Mouse (Mus musculus): ENCODE data around the gene Gm14322. TPM values are rescaled to one million over a fixed set of nuclear protein-coding genes. Genes with fewer than 3 reads are reported as not detected.
"Not testable (repeated sequence)": the region's sequence is repeated elsewhere in the genome, so short reads cannot be mapped to it uniquely, and the experiment has no call there.

Gene Gm14322
- 1.5 and 1.6 TPM in 2 replicates for polyA plus RNA-seq (2015; fragmentation: Nextera tagmentation; extraction: Ambion mirVana)

DNA sequence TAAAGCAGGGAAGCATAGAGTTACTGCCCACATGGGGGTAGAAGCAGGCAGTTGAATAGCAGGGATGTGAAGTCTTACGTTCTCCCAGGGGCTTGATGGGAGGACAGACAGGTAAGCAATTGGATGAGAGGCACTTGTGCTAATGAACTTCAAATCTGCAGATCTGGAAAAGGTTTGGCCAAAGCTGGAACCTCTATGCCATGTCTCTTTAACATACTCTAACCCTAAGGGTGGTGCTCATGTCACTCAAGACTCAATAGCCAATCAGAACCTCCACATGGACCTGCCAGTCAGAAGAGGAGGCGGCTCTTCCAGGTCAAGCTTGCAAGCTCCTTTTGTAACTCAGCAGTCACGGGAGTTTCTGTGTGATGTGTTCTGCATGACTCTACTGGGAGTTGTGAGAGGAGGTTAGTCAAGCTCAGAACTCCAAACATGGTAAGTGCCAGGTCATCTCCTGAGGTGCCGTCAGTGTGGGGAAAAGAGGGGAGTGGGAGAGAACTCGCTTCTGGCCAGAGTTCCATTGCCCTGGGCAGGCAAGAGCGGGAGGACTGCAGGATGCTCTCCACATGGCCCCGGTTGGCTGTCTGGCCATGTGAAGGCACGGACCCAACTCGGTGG is at the start of gene Gm14322:
Gene Gm14322, plus strand, starts transcription at position 348 of the 618 bp plus-strand sequence.
- not testable (repeated sequence) for H3K4me1 ChIP-seq (replicated peaks; ENCODE audit: control insufficient read depth, insufficient read depth, low read length); ATAC-seq
- peak within 1 kb of the TSS; percentile 41 for H3K4me2 ChIP-seq (replicated peaks; ENCODE audit: low read depth)

DNA sequence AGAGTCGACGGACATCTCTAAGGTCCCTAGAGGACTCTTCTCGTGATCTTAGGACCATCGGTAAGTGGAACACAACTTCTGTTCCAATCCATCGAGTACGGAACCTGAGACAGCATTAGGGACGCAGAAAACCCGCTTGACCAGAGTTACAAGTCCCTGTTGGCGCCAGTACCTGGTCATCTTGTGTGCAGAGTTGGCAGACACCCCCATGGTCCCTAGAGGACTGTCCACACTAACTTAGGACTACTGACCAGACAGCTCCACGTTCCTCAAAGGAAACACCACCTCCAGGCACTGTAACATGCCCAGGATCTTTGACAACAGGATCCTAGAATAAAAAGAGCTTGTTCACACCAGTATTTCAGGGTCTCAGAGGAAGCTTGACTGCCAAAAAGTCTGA is 17.6 kb upstream of the Gm14322 start:
- H3K4me1 ChIP-seq (replicated peaks; ENCODE audit: control insufficient read depth, insufficient read depth, low read length); H3K27me3 ChIP-seq (replicated peaks; ENCODE audit: control insufficient read depth, insufficient read depth, low read length); H3K27ac ChIP-seq (ENCODE audit: low read depth, low read length); H3K4me2 ChIP-seq (replicated peaks; ENCODE audit: low read depth); ATAC-seq; H3K9ac ChIP-seq (ENCODE audit: low read depth, low read length); H3K9me3 ChIP-seq (ENCODE audit: control insufficient read depth); H3K36me3 ChIP-seq (ENCODE audit: control insufficient read depth, insufficient read depth); H3K4me3 ChIP-seq (ENCODE audit: low read depth, low read length): not testable (repeated sequence)
- 68% methylated on average over 4 of the region's 10 CpGs for WGBS

More for the DNA sequence above, at the start of gene Gm14322:
- 26% methylated on average over 9 of the region's 9 CpGs for WGBS
- H3K27ac ChIP-seq (ENCODE audit: low read depth, low read length); H3K27me3 ChIP-seq (replicated peaks; ENCODE audit: control insufficient read depth, insufficient read depth, low read length); H3K36me3 ChIP-seq (ENCODE audit: control insufficient read depth, insufficient read depth); H3K9ac ChIP-seq (ENCODE audit: low read depth, low read length); H3K4me3 ChIP-seq (ENCODE audit: low read depth, low read length); H3K9me3 ChIP-seq (ENCODE audit: control insufficient read depth): not testable (repeated sequence)

DNA sequence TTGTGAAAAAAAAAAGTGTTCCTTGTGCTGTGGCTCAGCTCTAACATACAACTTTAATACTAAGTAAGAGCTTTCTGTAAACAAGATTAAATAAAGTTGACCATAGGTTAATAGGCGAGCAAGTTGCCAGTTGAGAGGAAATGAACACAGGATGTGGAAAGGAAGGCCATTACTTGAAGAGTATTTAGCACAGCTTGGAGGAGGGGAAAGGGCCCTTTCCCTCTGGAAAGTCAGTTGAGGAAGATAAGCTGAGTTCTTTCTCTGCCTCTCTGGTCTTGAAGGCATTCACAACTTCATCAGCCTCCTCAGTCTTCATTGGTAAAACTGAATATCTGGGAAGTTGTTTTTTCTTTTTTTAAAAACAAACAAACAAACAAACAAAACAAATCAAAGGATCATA is 28.3 kb downstream of the Gm14322 start:
- 58% methylated on average over 1 of the region's 1 CpGs for WGBS
- not testable (repeated sequence) for H3K36me3 ChIP-seq (ENCODE audit: control insufficient read depth, insufficient read depth); H3K4me3 ChIP-seq (ENCODE audit: low read depth, low read length)

DNA sequence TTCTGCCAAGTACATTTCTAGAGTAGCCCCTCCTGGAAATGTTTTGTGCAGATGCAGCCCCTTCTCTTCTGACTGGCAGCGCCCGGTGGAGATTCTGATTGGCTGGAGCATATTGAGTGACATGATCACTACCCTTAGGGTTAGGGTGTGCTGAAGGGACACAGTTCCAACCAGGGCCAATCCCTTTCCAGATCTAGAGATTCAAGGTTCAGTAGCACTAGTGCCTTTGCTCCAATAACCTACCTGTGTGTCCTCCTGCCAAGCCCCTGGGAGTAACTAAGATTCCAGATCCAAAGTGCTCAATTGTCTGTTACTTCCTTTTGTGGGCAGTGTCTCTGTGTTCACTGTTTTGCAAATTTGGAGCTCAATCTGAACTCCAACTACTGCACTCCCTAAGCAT is 47.1 kb downstream of the Gm14322 start:
- not testable (repeated sequence) for H3K4me2 ChIP-seq (replicated peaks; ENCODE audit: low read depth); H3K27ac ChIP-seq (ENCODE audit: low read depth, low read length); ATAC-seq; H3K4me3 ChIP-seq (ENCODE audit: low read depth, low read length); H3K27me3 ChIP-seq (replicated peaks; ENCODE audit: control insufficient read depth, insufficient read depth, low read length); H3K9me3 ChIP-seq (ENCODE audit: control insufficient read depth); H3K9ac ChIP-seq (ENCODE audit: low read depth, low read length); H3K4me1 ChIP-seq (replicated peaks; ENCODE audit: control insufficient read depth, insufficient read depth, low read length); H3K36me3 ChIP-seq (ENCODE audit: control insufficient read depth, insufficient read depth)
- no CpG with 5 or more reads among the region's 2 CpGs for WGBS

More for the DNA sequence above, 28.3 kb downstream of the Gm14322 start:
- not testable (repeated sequence) for H3K4me2 ChIP-seq (replicated peaks; ENCODE audit: low read depth); H3K4me1 ChIP-seq (replicated peaks; ENCODE audit: control insufficient read depth, insufficient read depth, low read length); H3K9me3 ChIP-seq (ENCODE audit: control insufficient read depth); H3K9ac ChIP-seq (ENCODE audit: low read depth, low read length); ATAC-seq; H3K27ac ChIP-seq (ENCODE audit: low read depth, low read length); H3K27me3 ChIP-seq (replicated peaks; ENCODE audit: control insufficient read depth, insufficient read depth, low read length)

Other genes starting within 250 kb of the Gm14322 start
- gene Gm14406, start 181.1 kb upstream of the Gm14322 start, polyA plus RNA-seq (2015; fragmentation: Nextera tagmentation; extraction: Ambion mirVana) = not detected in 2 replicates
- gene Gm14325, start 81.0 kb downstream of the Gm14322 start, polyA plus RNA-seq (2015; fragmentation: Nextera tagmentation; extraction: Ambion mirVana) = 14.1 and 14.8 TPM in 2 replicates
- 2.1 and 3.2 TPM in 2 replicates for gene Gm14327, start 137.8 kb downstream of the Gm14322 start, polyA plus RNA-seq (2015; fragmentation: Nextera tagmentation; extraction: Ambion mirVana)
- gene Zfp972, start 166.3 kb downstream of the Gm14322 start, polyA plus RNA-seq (2015; fragmentation: Nextera tagmentation; extraction: Ambion mirVana) = 0.59 and 1.1 TPM in 2 replicates
- gene Gm14326, start 198.0 kb downstream of the Gm14322 start, polyA plus RNA-seq (2015; fragmentation: Nextera tagmentation; extraction: Ambion mirVana) = 12.7 and 15.0 TPM in 2 replicates